Mouse (Mus musculus): Measurements from ENCODE around the gene Cacna1c. TPM values are rescaled to one million over a fixed set of nuclear protein-coding genes. Genes with fewer than 3 reads are reported as not detected.

Gene Cacna1c
- polyA plus RNA-seq, 1 experiment from 2014 or later: 8.7 TPM

DNA sequence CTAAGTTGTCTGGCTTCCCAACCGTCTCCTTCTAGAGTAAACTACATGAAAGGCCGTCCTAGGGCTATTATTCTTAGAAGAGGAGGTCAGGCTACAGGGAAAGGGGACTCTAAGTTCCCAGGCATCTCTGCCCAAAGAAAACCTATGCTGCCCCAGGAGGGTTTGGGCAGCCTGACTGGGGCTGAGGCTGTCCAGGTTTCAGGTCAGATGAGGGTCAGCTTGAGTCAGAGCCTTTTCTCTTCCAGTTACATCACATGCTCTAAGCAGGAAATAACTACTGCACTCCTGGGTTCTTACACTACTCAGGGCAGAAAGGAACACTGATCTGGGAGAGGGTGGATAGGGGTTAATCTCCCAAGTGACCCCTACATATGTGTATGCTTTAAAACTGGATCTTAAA is 556.4 kb downstream of the Cacna1c start:
- H3K27me3 ChIP-seq (ENCODE audit: control insufficient read depth, insufficient read depth, low read length): no peaks in the 10 kb centered on the region
- no peak overlapping the region for H3K9ac ChIP-seq (ENCODE audit: low read length)
- peaks cover 4% of the 10 kb centered on the region; the same call in 1 of the 2 replicates for H3K4me1 ChIP-seq (ENCODE audit: control insufficient read depth, insufficient read depth, low read length)
- no peak overlapping the region for H3K4me2 ChIP-seq (ENCODE audit: low read depth, severe bottlenecking)
- ATAC-seq (ENCODE audit: insufficient number of reproducible peaks, low FRiP score, low TSS enrichment, low read depth): no peak
- peaks cover 3% of the 10 kb centered on the region; the same call in 1 of the 2 replicates for H3K36me3 ChIP-seq (ENCODE audit: control insufficient read depth, insufficient read depth, low read length)
- whole genome bisulfite sequencing: 35% methylated on average over 2 of the region's 2 CpGs
- no peak overlapping the region for H3K4me3 ChIP-seq (ENCODE audit: low read depth, low read length)
- no peak for DNase-seq (ENCODE audit: low spot score)
- H3K27ac ChIP-seq (replicated peaks; ENCODE audit: low read depth, low read length): no peak overlapping the region
- H3K9me3 ChIP-seq (ENCODE audit: control insufficient read depth, low read length): peaks cover 5% of the 10 kb centered on the region; the same call in 1 of the 2 replicates

DNA sequence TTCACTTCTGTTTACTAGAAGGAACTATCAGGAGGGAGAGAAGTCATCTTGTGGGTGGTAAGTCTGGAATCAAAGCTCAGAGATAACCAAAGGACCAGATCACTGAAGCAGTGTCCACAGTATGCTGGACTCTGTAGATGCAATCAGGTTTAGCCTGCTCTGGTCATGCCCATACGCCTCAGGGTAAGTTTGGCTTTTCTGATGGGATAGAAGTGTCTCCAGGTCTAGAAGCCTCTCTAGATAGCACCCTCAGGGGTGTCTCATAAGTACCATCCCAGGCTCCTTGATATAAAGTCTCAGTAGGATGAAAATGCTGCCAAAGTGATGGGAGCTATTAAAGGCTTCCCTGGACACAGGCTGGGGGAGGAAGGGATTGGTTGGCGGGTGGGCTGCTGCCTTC is 557.3 kb downstream of the Cacna1c start:
- no peak for DNase-seq (ENCODE audit: low spot score)
- ATAC-seq (ENCODE audit: insufficient number of reproducible peaks, low FRiP score, low TSS enrichment, low read depth): no peak
- 90% methylated on average over 2 of the region's 2 CpGs for WGBS
- Histone ChIP-seq H3K4me2 (ENCODE audit: low read depth, severe bottlenecking) (no peak overlapping the region), H3K4me3 (ENCODE audit: low read depth, low read length) (no peak overlapping the region), H3K27me3 (ENCODE audit: control insufficient read depth, insufficient read depth, low read length) (no peaks in the 10 kb centered on the region), H3K4me1 (ENCODE audit: control insufficient read depth, insufficient read depth, low read length) (peaks cover 4% of the 10 kb centered on the region; the same call in 1 of the 2 replicates), H3K27ac (replicated peaks; ENCODE audit: low read depth, low read length) (no peak overlapping the region), H3K9me3 (ENCODE audit: control insufficient read depth, low read length) (peaks cover 5% of the 10 kb centered on the region; the same call in 1 of the 2 replicates), H3K9ac (ENCODE audit: low read length) (no peak overlapping the region), H3K36me3 (ENCODE audit: control insufficient read depth, insufficient read depth, low read length) (peaks cover 3% of the 10 kb centered on the region; the same call in 1 of the 2 replicates)

DNA sequence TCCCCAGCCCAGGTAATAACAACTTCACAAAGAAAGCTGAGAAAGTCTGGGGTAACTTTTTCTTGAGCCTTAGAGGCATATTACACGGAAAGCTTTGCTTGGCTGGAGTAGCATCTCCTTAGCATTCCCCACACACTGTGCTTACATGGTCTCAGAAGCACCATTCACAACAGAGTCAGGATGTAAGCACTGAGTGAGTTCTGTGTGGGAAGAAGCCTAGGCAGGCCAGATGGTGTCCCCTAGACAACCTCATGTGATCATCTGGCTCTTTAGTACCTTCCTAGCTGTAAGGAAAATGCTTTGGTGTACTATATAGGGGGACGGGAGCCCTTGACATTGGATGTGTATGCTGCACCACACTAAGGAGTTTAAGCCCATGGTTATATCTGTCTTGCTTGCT is 563.7 kb downstream of the Cacna1c start:
- Histone ChIP-seq H3K36me3 (ENCODE audit: control insufficient read depth, insufficient read depth, low read length) (0 out of 2 replicates have a peak, but pooled peaks cover 3% of the 10 kb centered on the region), H3K27me3 (ENCODE audit: control insufficient read depth, insufficient read depth, low read length) (no peaks in the 10 kb centered on the region), H3K9me3 (ENCODE audit: control insufficient read depth, low read length) (peaks cover 5% of the 10 kb centered on the region; the same call in 1 of the 2 replicates), H3K4me1 (ENCODE audit: control insufficient read depth, insufficient read depth, low read length) (no peaks in the 10 kb centered on the region), H3K4me3 (ENCODE audit: low read depth, low read length) (no peak overlapping the region), H3K4me2 (ENCODE audit: low read depth, severe bottlenecking) (no peak overlapping the region), H3K27ac (replicated peaks; ENCODE audit: low read depth, low read length) (no peak overlapping the region), H3K9ac (ENCODE audit: low read length) (no peak overlapping the region)
- ATAC-seq (ENCODE audit: insufficient number of reproducible peaks, low FRiP score, low TSS enrichment, low read depth) (no peak), DNase-seq (ENCODE audit: low spot score) (no peak)
- 91% methylated on average over 2 of the region's 2 CpGs for WGBS

DNA sequence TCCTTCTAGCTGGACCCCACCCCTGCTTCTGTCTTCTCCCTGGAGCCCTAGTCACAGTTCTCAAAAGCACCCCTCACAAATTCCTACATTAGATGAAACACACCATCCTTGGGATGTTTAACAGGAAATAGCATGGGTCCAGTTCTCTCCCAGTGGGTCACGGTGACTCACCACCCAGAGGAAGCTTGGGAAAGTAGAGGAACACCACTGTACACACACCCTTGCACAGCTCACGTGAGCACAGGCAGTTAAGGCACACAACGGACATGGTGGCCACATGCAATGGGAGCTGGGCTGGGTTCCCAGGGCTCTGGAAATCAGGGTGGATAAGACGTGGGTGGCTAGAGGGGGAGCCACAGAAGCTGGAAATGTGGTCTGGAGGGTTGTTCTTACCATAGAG is 566.2 kb downstream of the Cacna1c start:
- H3K27me3 ChIP-seq (ENCODE audit: control insufficient read depth, insufficient read depth, low read length): no peaks in the 10 kb centered on the region
- ATAC-seq (ENCODE audit: insufficient number of reproducible peaks, low FRiP score, low TSS enrichment, low read depth) (no peak), DNase-seq (ENCODE audit: low spot score) (no peak)
- H3K36me3 ChIP-seq (ENCODE audit: control insufficient read depth, insufficient read depth, low read length): no peaks in the 10 kb centered on the region
- no peaks in the 10 kb centered on the region for H3K9me3 ChIP-seq (ENCODE audit: control insufficient read depth, low read length)
- no peak overlapping the region for H3K4me3 ChIP-seq (ENCODE audit: low read depth, low read length)
- 84% methylated on average over 4 of the region's 4 CpGs for WGBS
- no peak overlapping the region for H3K27ac ChIP-seq (replicated peaks; ENCODE audit: low read depth, low read length)
- no peaks in the 10 kb centered on the region for H3K4me1 ChIP-seq (ENCODE audit: control insufficient read depth, insufficient read depth, low read length)
- H3K9ac ChIP-seq (ENCODE audit: low read length): no peak overlapping the region
- H3K4me2 ChIP-seq (ENCODE audit: low read depth, severe bottlenecking): no peak overlapping the region

DNA sequence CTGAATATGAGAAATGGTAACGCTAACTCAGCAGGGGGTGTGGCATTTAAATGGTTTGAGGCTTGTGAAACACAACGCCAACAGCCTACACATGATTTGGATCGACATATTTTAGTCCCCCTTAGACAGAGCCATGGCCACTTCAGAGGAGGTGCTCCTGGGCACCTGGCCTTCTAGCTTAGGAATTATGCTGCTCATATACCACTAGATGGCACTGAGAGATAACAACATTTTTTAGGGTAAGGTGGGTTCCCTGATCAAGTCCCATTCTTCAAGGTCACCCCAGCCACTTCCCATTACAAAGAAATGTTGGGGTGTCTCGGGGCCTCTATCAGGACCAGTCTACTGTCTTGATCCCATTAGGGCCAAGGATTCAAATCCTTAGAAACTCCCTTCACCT is 570.0 kb downstream of the Cacna1c start:
- no peak for DNase-seq (ENCODE audit: low spot score)
- Histone ChIP-seq H3K4me1 (ENCODE audit: control insufficient read depth, insufficient read depth, low read length) (no peaks in the 10 kb centered on the region), H3K27ac (replicated peaks; ENCODE audit: low read depth, low read length) (no peak overlapping the region), H3K4me2 (ENCODE audit: low read depth, severe bottlenecking) (no peak overlapping the region), H3K36me3 (ENCODE audit: control insufficient read depth, insufficient read depth, low read length) (no peaks in the 10 kb centered on the region), H3K9ac (ENCODE audit: low read length) (no peak overlapping the region), H3K9me3 (ENCODE audit: control insufficient read depth, low read length) (no peaks in the 10 kb centered on the region), H3K27me3 (ENCODE audit: control insufficient read depth, insufficient read depth, low read length) (no peaks in the 10 kb centered on the region), H3K4me3 (ENCODE audit: low read depth, low read length) (no peak overlapping the region)
- ATAC-seq (ENCODE audit: insufficient number of reproducible peaks, low FRiP score, low TSS enrichment, low read depth): no peak
- WGBS: 68% methylated on average over 4 of the region's 4 CpGs

DNA sequence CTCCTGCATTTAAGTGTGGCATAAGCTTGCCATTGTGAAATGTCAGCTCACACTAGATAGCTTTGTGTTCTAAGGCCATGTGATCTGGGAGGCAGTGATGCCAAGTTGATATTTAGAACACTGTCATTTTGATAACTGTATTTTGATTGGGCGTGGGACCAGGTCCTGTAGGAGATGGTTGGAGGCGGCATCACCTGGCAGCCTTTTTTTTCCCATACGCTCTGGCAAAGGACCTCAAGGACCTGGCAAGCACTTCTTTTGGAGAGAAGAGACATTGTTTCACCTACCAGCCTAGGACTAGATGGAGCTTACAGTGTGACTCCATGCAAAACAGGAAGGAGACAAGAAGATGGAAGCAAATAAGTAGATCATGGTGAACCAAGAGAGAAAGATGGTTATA is 572.6 kb downstream of the Cacna1c start:
- no peaks in the 10 kb centered on the region for H3K27me3 ChIP-seq (ENCODE audit: control insufficient read depth, insufficient read depth, low read length)
- 95% methylated on average over 3 of the region's 3 CpGs for WGBS
- no peak overlapping the region for H3K4me3 ChIP-seq (ENCODE audit: low read depth, low read length)
- no peak overlapping the region for H3K4me2 ChIP-seq (ENCODE audit: low read depth, severe bottlenecking)
- no peaks in the 10 kb centered on the region for H3K4me1 ChIP-seq (ENCODE audit: control insufficient read depth, insufficient read depth, low read length)
- DNase-seq (ENCODE audit: low spot score): no peak
- no peak overlapping the region for H3K27ac ChIP-seq (replicated peaks; ENCODE audit: low read depth, low read length)
- H3K9ac ChIP-seq (ENCODE audit: low read length): no peak overlapping the region
- ATAC-seq (ENCODE audit: insufficient number of reproducible peaks, low FRiP score, low TSS enrichment, low read depth): no peak
- no peaks in the 10 kb centered on the region for H3K36me3 ChIP-seq (ENCODE audit: control insufficient read depth, insufficient read depth, low read length)
- no peaks in the 10 kb centered on the region for H3K9me3 ChIP-seq (ENCODE audit: control insufficient read depth, low read length)

DNA sequence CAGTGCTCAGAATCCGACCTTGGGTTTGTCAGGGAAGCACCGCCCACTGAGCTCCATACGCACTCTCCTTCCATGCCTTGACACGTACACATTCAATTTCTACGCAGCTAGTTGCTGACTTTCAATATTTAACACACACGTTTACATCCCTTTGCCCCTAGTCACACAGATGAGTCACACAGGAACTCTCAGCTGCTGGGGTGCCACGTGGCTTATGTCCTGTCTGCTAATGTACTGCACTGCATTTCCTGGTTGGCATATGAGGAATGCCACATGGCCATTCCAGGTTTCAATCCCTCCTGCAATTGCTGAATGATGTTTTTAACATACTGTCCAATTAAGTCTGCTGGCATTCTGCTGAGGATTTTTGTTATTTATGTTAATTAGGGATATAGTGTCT is 574.4 kb downstream of the Cacna1c start:
- no peaks in the 10 kb centered on the region for H3K4me1 ChIP-seq (ENCODE audit: control insufficient read depth, insufficient read depth, low read length)
- H3K4me3 ChIP-seq (ENCODE audit: low read depth, low read length): no peak overlapping the region
- H3K4me2 ChIP-seq (ENCODE audit: low read depth, severe bottlenecking): no peak overlapping the region
- no peak for DNase-seq (ENCODE audit: low spot score)
- no peaks in the 10 kb centered on the region for H3K27me3 ChIP-seq (ENCODE audit: control insufficient read depth, insufficient read depth, low read length)
- H3K9ac ChIP-seq (ENCODE audit: low read length): no peak overlapping the region
- H3K9me3 ChIP-seq (ENCODE audit: control insufficient read depth, low read length): no peaks in the 10 kb centered on the region
- H3K27ac ChIP-seq (replicated peaks; ENCODE audit: low read depth, low read length): no peak overlapping the region
- WGBS: 70% methylated on average over 7 of the region's 7 CpGs
- H3K36me3 ChIP-seq (ENCODE audit: control insufficient read depth, insufficient read depth, low read length): no peaks in the 10 kb centered on the region
- ATAC-seq (ENCODE audit: insufficient number of reproducible peaks, low FRiP score, low TSS enrichment, low read depth): no peak

DNA sequence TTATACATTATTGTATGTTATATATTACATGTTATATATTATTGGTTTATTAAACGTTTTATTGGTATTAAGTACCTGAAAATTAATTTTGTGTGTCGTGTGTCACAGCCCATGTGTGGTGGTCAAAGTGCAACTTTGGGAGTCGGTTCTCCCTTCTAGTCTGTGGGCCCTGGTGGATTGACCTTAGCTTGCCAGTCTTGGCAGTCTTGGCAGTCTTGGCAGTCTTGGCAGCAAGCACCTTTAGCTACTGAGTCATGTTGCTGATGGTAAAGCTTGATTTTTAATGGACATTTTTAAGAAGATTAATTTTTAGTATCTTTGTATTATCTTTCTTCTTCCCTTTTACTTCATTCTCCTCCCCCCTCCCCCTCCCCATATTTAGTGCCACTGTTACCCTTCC is 574.8 kb downstream of the Cacna1c start:
- WGBS: 93% methylated on average over 3 of the region's 3 CpGs
- no peak overlapping the region for H3K9ac ChIP-seq (ENCODE audit: low read length)
- no peaks in the 10 kb centered on the region for H3K36me3 ChIP-seq (ENCODE audit: control insufficient read depth, insufficient read depth, low read length)
- H3K4me2 ChIP-seq (ENCODE audit: low read depth, severe bottlenecking): no peak overlapping the region
- no peak overlapping the region for H3K27ac ChIP-seq (replicated peaks; ENCODE audit: low read depth, low read length)
- no peak for ATAC-seq (ENCODE audit: insufficient number of reproducible peaks, low FRiP score, low TSS enrichment, low read depth)
- no peak overlapping the region for H3K4me3 ChIP-seq (ENCODE audit: low read depth, low read length)
- H3K9me3 ChIP-seq (ENCODE audit: control insufficient read depth, low read length): no peaks in the 10 kb centered on the region
- no peaks in the 10 kb centered on the region for H3K4me1 ChIP-seq (ENCODE audit: control insufficient read depth, insufficient read depth, low read length)
- no peaks in the 10 kb centered on the region for H3K27me3 ChIP-seq (ENCODE audit: control insufficient read depth, insufficient read depth, low read length)
- DNase-seq (ENCODE audit: low spot score): no peak

DNA sequence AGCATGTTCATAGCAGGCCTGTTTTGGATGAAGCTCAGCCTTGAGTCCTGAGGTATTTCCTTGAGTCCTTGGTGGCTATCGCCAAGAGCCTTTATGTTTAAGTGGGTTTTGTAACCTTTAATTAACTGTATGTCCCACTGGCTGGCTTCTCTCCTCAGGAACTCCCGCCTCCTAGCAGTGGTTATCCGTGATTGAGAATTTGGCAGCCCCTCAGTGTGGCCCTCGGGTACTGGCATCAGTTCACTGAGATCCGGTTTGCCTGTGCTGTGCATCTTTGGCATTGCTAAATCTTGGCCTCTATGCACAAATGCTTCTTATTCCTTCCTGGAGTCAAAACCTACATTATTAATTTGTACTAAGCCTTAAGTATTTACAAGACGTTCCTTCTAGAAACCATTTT is 587.3 kb downstream of the Cacna1c start:
- no peak overlapping the region for H3K4me2 ChIP-seq (ENCODE audit: low read depth, severe bottlenecking)
- no peak overlapping the region for H3K4me3 ChIP-seq (ENCODE audit: low read depth, low read length)
- no peak for DNase-seq (ENCODE audit: low spot score)
- no peak for ATAC-seq (ENCODE audit: insufficient number of reproducible peaks, low FRiP score, low TSS enrichment, low read depth)
- H3K27me3 ChIP-seq (ENCODE audit: control insufficient read depth, insufficient read depth, low read length): no peaks in the 10 kb centered on the region
- H3K4me1 ChIP-seq (ENCODE audit: control insufficient read depth, insufficient read depth, low read length): no peaks in the 10 kb centered on the region
- H3K9me3 ChIP-seq (ENCODE audit: control insufficient read depth, low read length): no peaks in the 10 kb centered on the region
- no peaks in the 10 kb centered on the region for H3K36me3 ChIP-seq (ENCODE audit: control insufficient read depth, insufficient read depth, low read length)
- 90% methylated on average over 6 of the region's 6 CpGs for WGBS
- H3K9ac ChIP-seq (ENCODE audit: low read length): no peak overlapping the region
- H3K27ac ChIP-seq (replicated peaks; ENCODE audit: low read depth, low read length): no peak overlapping the region

Measured in limb, embryonic 11.5 days (tissue).